Mouse (Mus musculus): ENCODE data around the gene Stpg1. TPM values are rescaled to one million over a fixed set of nuclear protein-coding genes. Genes with fewer than 3 reads are reported as not detected.
A peak's percentile ranks its signal among the peaks of the same experiment; 100 is the strongest.

The Stpg1 gene
- under 1 TPM; 0.59 to 0.67 TPM for total RNA-seq (2021)
- long read RNA-seq, experiment 1, result 0 reads
- long read RNA-seq, experiment 2, partial matches to known transcripts, result 1 of 2 reads
- long read RNA-seq, experiment 2, other reads (novel, unspliced or antisense), result 1 of 2 reads

DNA sequence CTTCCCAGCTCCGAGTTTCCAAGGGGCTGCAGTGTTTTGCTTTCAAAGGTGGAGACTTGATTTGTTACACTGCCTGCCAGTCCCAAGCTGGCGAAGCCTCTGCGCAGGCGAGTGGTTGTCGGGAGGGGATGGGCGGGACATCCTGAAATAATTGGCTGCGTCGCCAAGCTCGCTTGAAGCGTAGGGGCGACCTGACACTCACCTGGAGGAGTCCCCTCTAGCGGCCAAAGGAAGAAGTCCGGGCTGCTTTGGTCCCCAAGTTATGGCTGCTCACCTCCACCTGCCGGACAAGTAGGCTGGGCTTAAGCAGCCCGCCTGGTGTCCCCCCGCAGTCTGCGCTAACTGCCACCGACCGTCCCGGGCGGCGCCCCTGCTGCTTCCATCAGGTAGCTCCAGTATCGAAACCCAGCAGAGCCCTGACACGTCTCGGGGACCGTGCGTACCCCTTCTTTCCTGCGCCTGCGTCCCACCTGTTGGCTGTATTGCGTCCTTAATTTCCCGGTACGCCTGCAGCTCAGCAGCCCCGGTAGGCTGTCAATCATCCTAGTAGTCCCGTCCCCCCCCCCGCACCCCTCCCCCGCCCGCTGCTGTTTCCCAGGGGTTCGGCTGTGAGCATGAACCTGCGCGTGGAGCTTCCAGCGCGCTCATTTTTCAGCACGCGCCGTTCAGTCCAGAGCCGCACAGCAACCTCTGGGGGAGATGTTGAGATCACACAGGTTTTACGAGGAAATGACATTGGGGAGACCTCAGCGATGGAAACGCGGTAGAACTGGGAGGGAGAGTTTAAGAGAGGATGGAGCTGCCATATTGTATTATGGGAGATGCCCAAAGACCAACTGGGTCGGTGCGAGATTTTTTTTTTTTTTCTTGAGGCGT is at the start of gene Stpg1, which contains the start of gene Nipal3:
Stpg1 (plus strand) TSS at position 270 of the 876 bp plus-strand sequence.
Nipal3 (minus strand) TSS at position 518 of the 876 bp plus-strand sequence.
- DNase-seq (ENCODE audit: low spot score in 2 of 2), result peak; percentile 43 to 73

DNA sequence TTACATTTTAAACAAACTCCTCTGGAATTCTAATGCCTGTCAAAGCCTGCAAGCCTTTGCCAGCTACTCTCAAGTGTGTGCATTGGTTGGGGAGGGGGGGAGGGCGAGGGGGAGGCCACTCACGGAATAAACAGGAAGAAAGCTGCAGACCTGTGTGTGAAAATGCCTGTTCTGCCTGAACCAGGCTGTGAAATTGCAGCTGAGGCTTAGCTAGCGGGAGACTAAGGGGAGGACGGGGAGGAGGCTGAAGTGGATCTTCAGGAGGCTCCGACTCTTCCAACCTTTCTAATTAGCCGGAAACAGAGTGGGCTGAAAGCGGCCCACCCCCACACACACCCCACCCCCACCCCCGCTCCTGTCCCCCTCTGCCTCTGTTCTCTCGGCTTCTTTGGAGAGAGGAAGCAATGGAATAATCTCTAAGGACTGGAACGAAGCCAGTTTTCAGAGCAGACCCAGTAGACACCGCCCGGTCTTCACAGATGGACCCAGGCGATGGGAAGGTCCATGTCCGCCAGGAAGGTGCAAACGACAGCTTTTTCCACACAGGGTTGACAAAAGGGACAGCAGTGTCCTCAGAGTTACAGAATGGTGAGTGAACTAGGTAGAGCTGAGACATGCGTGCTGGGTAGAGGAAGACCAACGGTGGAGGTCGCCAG is 43.1 kb upstream of the Stpg1 start:
- DNase-seq (ENCODE audit: low spot score in 2 of 2), result no peak

DNA sequence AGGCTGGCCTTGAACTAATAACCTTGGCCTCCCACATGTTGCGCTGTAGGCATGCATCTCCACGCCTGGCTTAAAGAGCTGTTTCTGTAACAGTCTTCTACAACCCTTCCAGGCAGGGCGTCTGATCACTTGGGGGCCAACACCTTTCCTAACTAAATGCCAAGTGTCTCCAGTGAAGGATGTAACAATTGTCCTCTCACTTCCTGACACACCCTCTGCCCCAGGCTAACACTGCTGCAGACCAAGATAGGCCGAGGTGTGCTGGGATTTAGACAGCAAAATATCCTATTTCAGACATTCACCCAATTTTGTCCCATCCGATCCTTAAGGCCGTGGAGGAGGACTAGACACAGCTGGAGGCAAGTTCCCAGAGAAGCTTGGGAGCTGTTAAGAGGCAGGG is 41.4 kb upstream of the Stpg1 start:
- DNase-seq (ENCODE audit: low spot score in 2 of 2), result no peak

DNA sequence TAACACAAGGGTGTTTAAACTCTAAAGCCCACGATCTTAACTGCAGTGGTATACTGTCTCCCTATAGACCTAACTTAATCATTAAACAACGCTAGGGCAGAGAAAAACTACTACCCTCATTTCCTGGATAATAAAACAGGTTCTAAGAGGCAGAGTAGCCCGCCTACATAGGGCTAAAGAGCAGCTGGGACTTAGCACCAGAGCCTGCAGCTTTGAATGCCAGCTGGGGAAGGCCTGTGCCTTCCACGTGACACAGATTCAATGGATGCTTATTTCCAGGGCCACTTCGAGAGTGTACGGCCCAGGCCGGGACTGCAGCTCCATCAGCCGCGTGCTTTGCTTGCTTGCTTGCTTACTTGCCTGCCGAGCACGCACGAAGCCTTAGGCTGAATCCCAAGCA is 41.0 kb upstream of the Stpg1 start:
- no peak for DNase-seq (ENCODE audit: low spot score in 2 of 2)

DNA sequence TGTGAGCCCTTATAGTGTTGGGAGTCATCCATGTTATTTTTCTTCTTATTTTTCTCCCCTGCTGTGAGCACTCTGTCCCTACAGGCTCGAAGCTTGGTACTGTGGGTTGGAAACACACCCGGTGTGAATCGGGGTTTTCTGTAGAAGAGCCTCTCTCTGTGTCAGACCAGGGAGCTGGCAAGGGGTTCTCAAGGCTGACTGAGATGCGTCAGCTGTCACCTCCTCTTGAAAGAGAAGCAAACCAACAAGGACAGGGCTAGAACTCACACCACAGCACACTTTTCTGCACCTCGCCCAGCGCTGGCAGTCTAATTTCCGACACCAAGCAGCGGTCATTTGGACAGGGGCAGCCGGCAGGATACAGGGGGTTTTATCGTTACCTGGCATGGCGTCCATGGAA is 31.2 kb upstream of the Stpg1 start:
- no peak for DNase-seq (ENCODE audit: low spot score in 2 of 2)

DNA sequence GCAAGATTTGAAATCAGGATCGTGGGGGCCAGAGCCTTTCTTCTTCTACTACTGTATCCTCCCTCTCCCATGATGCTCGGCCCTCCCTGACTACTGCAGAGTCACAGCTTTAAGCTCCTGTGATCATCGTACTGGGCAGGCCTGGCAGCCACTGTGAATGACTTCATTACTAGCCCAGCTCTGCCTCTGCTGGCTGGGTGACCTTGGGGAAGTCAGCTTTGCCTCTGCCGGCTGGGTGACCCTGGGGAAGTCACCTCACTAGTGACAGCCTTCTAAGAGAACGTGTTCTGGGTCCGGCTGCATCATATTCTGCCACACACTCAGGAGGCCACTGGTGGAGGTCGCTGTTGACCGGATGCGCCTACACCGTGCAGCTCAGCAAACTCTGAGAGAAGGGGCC is 16.7 kb upstream of the Stpg1 start:
- no peak for DNase-seq (ENCODE audit: low spot score in 2 of 2)

DNA sequence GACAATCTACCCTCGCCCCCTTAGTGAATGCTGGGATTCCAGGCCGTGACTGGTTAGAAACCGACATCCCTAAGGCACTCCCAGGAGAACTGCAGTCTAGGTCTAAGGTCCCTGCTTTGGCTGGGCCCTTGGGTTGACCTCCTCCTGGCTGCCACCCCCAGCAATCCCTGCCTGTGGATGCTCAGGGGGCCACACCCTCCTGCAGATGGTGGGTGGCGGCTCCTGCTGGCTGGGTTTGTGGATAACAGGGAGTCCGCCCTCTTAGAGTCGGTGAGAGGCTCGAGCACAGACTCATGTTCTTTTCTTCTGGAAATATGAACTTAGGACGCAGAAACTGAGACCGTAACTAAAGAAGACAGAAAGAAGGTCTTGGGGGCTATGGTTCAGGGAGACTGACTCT is 14.2 kb upstream of the Stpg1 start:
- no peak for DNase-seq (ENCODE audit: low spot score in 2 of 2)

DNA sequence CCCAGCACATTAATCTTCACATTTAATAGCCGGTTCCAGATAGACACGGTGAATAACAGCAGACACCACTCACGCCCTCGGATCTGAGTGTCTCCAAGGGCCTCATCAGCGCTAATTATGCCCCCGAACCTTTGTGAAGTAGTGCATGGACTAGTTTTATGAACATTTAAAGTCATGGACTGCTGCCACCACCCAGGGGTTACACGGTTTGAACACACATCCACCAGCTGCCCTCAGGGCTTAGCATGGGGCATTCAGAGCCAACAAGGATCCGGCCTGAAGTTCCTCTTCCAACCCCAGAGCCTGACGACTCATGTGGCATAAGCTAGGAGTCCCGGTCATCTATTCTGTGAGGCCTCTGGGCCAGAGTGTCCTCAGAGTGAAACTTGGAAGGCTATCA is 9.5 kb upstream of the Stpg1 start:
- no peak for DNase-seq (ENCODE audit: low spot score in 2 of 2)

DNA sequence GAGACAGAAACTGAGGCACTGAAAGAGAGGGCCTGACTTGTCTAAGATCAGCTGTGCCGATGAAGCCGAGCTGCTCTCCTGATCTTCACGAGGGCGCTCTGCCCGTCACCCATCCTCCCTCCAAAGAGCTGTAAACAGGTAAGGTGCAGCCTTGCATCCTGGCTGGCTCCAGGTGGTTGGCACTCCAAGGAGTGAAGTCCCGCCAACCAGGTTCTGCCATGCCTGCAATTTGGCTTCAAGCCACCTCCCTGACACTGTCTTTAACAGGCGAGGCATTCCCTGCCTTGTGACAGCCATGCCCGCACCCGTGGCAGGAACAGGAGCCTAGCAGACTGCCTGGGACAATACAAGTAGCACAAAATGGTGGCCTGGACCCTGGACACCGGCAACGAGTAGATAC is 8.2 kb upstream of the Stpg1 start:
- DNase-seq (ENCODE audit: low spot score in 2 of 2), result no peak

DNA sequence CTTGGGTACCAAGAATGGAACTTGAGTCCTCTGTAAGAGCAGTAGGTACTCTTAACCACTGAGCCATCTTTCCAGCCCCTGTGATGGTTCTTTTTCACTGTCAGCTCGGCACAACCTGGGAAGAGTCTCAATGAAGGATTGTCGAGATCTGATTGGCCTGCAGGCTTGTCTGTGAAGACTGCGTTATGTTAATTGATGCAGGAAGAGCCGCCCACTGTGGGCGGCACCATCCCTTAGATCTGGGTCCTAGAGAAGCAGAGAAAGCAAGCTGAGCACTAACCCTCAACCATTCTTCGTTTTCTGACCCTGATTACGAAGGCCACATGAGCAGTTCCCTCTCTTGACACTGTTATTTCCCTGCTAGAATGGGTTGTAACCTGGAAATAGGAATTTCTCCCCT is 5.3 kb upstream of the Stpg1 start:
- DNase-seq (ENCODE audit: low spot score in 2 of 2), result no peak

DNA sequence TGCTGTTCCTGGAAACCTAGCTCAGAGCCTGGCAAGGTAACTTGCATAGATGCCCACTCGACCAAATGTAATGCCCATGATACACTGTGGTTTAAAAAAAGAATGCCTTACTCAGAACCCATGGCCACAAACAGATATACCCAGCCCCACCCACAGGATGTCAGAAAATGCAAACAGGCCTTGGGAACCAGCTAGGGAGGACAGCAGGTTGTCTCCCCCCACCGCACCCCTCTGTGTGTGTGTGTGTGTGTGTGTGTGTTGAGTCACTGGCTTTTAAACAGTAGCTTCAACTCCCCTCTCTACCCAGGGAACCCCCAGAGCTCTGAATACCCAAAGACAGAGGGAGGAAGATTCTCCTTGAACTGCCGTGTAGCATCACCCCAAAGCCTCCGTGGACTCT is 1.3 kb upstream of the Stpg1 start:
- no peak for DNase-seq (ENCODE audit: low spot score in 2 of 2)

DNA sequence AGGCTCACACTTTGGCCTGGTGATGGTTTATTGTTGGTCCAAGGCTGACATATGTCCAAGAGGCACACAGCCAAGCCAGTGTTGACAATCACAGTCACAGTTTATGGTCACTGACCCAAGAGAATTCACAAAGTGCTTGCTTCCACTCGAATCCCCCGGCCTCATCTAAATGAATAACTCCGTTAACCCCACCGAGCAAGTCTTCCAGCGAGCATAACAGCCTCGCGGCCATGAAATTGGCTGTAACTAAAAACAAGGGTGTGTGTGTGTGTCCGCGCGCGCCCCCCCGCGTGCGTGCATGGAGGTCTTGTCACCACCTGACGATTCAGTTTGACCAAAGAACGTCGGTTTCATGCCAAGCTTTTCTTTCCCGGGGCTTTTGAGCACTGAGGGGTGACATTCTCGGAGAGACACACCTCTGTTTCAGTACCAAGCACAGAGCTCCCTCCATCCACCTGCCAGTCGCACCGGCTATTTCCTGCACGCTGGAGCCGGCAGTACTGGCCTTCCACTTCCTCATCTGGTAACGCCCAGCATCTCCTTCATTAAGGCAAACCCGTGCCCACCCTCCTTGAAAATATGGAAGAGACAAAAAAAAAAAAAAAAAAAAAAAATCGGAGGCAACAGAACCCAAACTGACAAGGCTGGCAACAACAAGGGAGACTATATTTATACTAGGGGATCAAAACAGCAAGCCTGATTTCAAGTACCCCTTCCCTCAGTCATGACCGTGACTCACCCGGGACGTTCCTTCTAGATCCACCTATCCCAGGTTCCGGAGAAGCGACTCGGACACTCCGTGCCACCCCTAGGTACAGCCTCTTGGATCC is 684 bp upstream of the Stpg1 start:
- no peak for DNase-seq (ENCODE audit: low spot score in 2 of 2)

DNA sequence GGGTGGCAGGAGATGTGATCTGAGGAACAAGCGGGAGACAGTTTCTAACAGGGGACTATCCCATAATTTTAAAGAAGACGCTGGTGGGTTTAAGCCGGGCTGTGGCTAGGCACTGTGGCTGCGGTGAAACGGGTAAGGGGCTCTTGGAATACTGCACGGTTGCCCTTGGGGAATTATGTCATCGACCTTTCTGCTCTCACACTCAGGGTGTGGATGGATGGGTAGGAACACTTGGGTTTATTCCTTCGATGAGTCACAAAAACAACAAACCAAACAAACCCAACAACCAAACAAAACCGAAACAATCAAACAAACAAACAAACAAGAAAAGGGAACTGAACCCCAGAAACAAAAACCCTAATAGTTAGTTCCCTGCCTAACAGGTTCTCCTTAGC is 804 bp downstream of the Stpg1 start:
- DNase-seq (ENCODE audit: low spot score in 2 of 2), result no peak

DNA sequence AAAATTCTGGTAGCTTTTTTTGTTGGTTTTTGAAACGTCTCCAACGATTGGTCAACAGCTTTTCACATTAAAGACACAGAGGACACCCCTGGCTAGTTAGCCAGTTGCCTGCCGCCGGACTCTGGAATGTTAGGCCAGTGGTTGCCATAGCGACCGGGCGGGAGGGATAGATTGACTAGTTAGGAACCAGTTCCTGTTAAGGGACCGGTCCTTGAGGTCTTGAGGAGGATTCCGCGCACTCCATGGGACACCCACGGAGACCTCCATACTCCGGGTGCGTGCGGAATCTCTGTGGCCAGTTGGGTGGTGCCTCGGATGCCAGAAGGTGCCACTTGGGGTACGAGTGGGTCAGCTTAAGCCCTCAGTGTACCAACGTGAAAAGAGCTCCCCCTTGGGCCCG is 1.2 kb downstream of the Stpg1 start:
- no peak for DNase-seq (ENCODE audit: low spot score in 2 of 2)

DNA sequence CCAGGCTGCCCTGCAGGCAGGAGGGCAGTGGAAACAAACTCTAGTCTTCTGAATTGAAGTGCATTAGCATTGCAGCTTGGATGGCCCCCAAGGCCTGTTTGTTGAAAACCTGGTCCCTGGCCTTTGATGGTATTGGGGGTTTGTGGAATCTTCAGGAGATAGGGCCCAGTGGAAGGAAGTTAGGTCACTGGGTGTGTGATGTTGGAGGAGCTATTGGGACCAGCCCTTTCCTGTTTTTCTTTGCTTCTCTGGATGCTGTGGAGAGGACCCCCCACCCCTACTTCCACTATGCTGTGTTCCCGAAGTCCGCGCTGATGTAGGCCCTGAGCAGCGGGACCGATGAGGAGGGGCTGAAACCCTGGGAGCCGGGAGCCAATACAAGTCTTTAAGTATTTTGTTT is 3.5 kb downstream of the Stpg1 start:
- DNase-seq (ENCODE audit: low spot score in 2 of 2), result no peak

DNA sequence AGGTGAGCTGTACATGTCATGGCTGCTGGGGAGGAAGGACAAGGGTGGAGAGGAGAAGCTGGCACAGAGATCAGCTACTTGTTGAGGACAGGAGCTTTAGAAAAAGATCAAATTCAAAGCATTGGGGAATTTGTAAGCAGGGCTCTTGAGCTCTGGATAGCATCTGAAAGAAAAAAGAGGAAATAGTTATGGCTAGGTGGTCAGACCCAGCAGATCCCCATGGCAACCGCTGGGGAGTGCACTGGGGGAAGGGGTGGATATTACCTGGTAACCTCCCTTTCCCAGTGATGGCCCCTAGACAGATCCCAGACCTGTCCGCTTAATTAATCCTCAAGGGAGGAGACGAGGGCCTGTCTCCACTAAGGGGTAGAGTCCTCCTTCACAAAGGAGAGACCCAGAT is 5.2 kb downstream of the Stpg1 start:
- no peak for DNase-seq (ENCODE audit: low spot score in 2 of 2)

DNA sequence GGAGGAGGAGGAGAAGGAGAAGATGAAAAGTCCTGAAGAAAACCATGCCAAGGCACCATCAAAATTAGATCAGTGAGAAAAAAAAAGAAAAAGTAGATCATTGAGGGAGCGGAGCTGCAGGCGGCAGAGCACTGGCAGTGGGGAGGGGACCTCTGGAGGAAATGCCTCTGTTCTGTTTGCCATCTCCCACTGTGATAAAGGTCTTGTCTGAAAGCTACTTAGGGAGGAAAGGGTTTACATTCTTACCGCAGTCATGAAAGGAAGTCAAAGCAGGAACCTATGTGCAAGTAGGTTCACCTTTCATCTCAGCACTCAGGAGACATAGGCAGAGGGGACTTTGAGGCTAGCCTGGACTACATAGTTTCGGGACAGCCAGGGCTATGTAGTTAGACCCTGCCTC is 7.0 kb downstream of the Stpg1 start:
- DNase-seq (ENCODE audit: low spot score in 2 of 2), result no peak

DNA sequence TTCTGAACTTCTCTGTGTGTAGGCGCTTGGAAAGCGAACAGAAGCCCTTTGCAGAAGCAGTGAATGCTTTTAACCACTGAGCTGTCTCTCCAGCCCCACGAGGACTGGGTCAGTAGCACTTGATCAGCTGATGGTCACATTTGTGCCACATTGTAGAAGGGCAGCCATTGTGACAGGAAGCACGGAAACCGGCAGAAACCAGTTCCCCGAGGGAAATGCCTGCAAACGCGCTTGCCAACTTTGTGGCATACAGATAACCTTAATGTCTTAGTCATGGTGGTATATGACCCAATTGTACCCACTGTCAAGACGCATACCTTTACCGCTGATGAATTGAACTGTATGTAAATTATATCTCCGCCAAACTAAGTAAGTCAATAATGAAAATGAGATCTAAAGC is 11.2 kb downstream of the Stpg1 start:
- DNase-seq (ENCODE audit: low spot score in 2 of 2), result no peak

DNA sequence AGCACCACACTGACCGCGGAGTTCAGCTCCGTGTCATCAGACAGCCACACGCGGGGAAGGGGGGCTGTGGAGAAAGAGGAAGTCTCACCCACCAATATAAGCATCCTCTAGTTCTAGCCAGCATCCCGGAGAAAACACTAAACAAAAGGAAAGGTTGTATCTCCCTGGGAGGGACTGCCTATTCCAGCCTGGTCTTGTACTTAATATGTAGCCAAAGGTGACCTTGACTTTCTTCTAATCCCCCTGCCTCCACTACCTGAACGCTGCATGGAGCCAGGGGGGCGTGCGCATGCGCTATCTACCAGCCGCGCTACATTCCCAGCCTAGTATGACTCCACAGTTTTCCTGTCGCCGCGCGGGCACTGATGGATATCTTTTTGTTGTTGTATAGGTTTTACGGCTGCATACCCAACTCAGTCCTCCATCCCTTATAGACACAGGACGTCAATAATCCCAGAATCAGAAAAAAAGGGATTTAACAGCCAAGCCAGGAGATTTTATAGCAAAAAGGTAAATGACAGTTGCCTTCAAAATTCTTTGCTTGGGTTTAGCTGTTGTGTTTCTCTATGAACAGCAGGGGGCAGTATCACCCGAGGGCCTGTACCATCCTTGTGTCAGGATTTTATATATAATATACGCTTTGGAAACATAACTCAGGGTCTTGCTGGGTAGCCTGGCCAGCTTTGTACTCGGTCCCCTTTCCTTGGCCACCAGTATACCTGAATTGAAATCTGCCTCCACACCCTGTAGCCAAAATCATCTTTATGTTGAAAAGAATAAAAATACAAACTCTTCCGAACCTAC is 13.2 kb downstream of the Stpg1 start:
- DNase-seq (ENCODE audit: low spot score in 2 of 2), result no peak

DNA sequence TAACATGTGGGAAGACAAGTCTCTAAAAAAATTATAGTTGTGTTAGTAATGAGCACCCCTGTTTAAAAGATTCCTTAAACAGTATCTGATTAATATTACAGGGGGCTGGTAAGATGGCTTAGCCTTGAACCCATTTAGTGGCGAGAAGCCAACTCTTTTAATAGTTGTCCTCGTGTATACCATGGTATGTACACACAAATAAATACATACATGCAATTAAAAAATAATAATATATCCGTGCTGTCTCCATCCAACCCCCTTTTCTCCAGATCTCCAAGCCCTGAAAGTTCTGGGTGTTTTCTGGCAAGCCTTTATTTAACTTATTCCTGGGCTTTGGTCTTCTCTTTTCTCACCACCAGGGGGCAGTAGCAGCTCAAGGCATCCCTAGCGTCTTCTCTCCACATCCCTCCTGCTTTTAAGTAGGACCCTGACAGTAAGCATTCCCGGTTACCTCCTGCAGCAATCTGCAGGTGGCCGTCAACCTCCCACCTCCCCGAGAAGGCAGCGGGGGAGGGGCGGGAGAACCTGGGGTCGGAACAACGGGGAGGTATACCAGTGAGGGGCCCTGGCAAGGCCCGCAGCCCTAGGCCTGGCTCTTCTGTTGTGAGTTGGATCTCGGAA is 13.9 kb downstream of the Stpg1 start:
- DNase-seq (ENCODE audit: low spot score in 2 of 2), result peak in 1 of 2 experiments; percentile 59

All from adrenal gland, postnatal 4 days (tissue).